Mouse (Mus musculus): Measurements from ENCODE around the gene Impg1. TPM values are rescaled to one million over a fixed set of nuclear protein-coding genes. Genes with fewer than 3 reads are reported as not detected.
A peak's percentile ranks its signal among the peaks of the same experiment; 100 is the strongest.

The Impg1 gene
- polyA plus RNA-seq, 1 experiment from 2014 or later = not detected

- peak; percentile 82 for ATAC-seq (ENCODE audit: low FRiP score, low read depth)
- 36% methylated on average over 11 of the region's 11 CpGs for WGBS
These were observed 158.4 kb downstream of the Impg1 start for GRCm38 (mm10) chr9:80306853-80307252.

GRCm38 (mm10) chr9:80306390-80306789, 158.9 kb downstream of the Impg1 start:
- Histone ChIP-seq H3K9me3 (no peaks in the 10 kb centered on the region), H3K36me3 (no peaks in the 10 kb centered on the region), H3K27ac (replicated peaks) (0 out of 2 replicates have a peak overlapping the region, but pooled peaks have one; percentile 40), H3K9ac (replicated peaks) (no peak overlapping the region), H3K4me3 (no peak overlapping the region), H3K27me3 (no peaks in the 10 kb centered on the region), H3K4me1 (no peaks in the 10 kb centered on the region), H3K4me2 (replicated peaks) (no peak overlapping the region)
- 86% methylated on average over 4 of the region's 4 CpGs for WGBS
- peak; percentile 72 for ATAC-seq (ENCODE audit: low FRiP score, low read depth)

More at GRCm38 (mm10) chr9:80306853-80307252, 158.4 kb downstream of the Impg1 start:
- Histone ChIP-seq H3K9ac (replicated peaks) (no peak overlapping the region), H3K27ac (replicated peaks) (peak overlapping the region; percentile 40; the same call in 1 of the 2 replicates), H3K27me3 (no peaks in the 10 kb centered on the region), H3K4me3 (no peak overlapping the region), H3K9me3 (no peaks in the 10 kb centered on the region), H3K4me1 (no peaks in the 10 kb centered on the region), H3K36me3 (no peaks in the 10 kb centered on the region), H3K4me2 (replicated peaks) (0 out of 2 replicates have a peak overlapping the region, but pooled peaks have one; percentile 4)

- WGBS = 82% methylated on average over 4 of the region's 4 CpGs
- H3K36me3 ChIP-seq = no peaks in the 10 kb centered on the region
- H3K4me3 ChIP-seq = no peak overlapping the region
- ATAC-seq (ENCODE audit: low FRiP score, low read depth) = no peak
- H3K9me3 ChIP-seq = no peaks in the 10 kb centered on the region
- no peak overlapping the region for H3K4me2 ChIP-seq (replicated peaks)
- no peaks in the 10 kb centered on the region for H3K4me1 ChIP-seq
- H3K9ac ChIP-seq (replicated peaks) = no peak overlapping the region
- no peak overlapping the region for H3K27ac ChIP-seq (replicated peaks)
- no peaks in the 10 kb centered on the region for H3K27me3 ChIP-seq
These were observed 161.8 kb downstream of the Impg1 start for GRCm38 (mm10) chr9:80303518-80303917.

- no peak for ATAC-seq (ENCODE audit: low FRiP score, low read depth)
- 93% methylated on average over 9 of the region's 9 CpGs for WGBS
These were observed 166.2 kb downstream of the Impg1 start for GRCm38 (mm10) chr9:80299031-80299430.

GRCm38 (mm10) chr9:80296086-80296485, 169.2 kb downstream of the Impg1 start:
- Histone ChIP-seq H3K36me3 (0 out of 2 replicates have a peak, but pooled peaks cover 5% of the 10 kb centered on the region), H3K27ac (replicated peaks) (no peak overlapping the region), H3K27me3 (no peaks in the 10 kb centered on the region), H3K9ac (replicated peaks) (no peak overlapping the region), H3K4me1 (no peaks in the 10 kb centered on the region), H3K4me2 (replicated peaks) (no peak overlapping the region), H3K9me3 (no peaks in the 10 kb centered on the region), H3K4me3 (no peak overlapping the region)
- ATAC-seq (ENCODE audit: low FRiP score, low read depth) = no peak
- 83% methylated on average over 4 of the region's 4 CpGs for WGBS

More at GRCm38 (mm10) chr9:80299031-80299430, 166.2 kb downstream of the Impg1 start:
- Histone ChIP-seq H3K9ac (replicated peaks) (no peak overlapping the region), H3K36me3 (no peaks in the 10 kb centered on the region), H3K27ac (replicated peaks) (no peak overlapping the region), H3K27me3 (no peaks in the 10 kb centered on the region), H3K4me2 (replicated peaks) (no peak overlapping the region), H3K4me3 (no peak overlapping the region), H3K9me3 (no peaks in the 10 kb centered on the region), H3K4me1 (no peaks in the 10 kb centered on the region)

GRCm38 (mm10) chr9:80293056-80293584, 172.2 kb downstream of the Impg1 start:
- Histone ChIP-seq H3K4me1 (no peaks in the 10 kb centered on the region), H3K4me2 (replicated peaks) (no peak overlapping the region), H3K9ac (replicated peaks) (no peak overlapping the region), H3K9me3 (no peaks in the 10 kb centered on the region), H3K27ac (replicated peaks) (no peak overlapping the region), H3K4me3 (no peak overlapping the region), H3K36me3 (0 out of 2 replicates have a peak, but pooled peaks cover 5% of the 10 kb centered on the region), H3K27me3 (no peaks in the 10 kb centered on the region)
- 67% methylated on average over 2 of the region's 2 CpGs for WGBS
- ATAC-seq (ENCODE audit: low FRiP score, low read depth) = 0 out of 2 replicates have a peak, but pooled peaks have one; percentile 19

- Histone ChIP-seq H3K4me3 (no peak overlapping the region), H3K36me3 (0 out of 2 replicates have a peak, but pooled peaks cover under 1% of the 10 kb centered on the region), H3K9ac (replicated peaks) (no peak overlapping the region), H3K27me3 (no peaks in the 10 kb centered on the region), H3K9me3 (peaks cover 3% of the 10 kb centered on the region; the same call in 1 of the 2 replicates), H3K4me1 (no peaks in the 10 kb centered on the region), H3K4me2 (replicated peaks) (no peak overlapping the region), H3K27ac (replicated peaks) (no peak overlapping the region)
- WGBS = 92% methylated on average over 7 of the region's 7 CpGs
- ATAC-seq (ENCODE audit: low FRiP score, low read depth) = no peak
These were observed 178.4 kb downstream of the Impg1 start for GRCm38 (mm10) chr9:80286845-80287244.

GRCm38 (mm10) chr9:80284539-80285174, 180.6 kb downstream of the Impg1 start:
- Histone ChIP-seq H3K9ac (replicated peaks) (no peak overlapping the region), H3K4me1 (no peaks in the 10 kb centered on the region), H3K27me3 (no peaks in the 10 kb centered on the region), H3K4me2 (replicated peaks) (no peak overlapping the region), H3K27ac (replicated peaks) (no peak overlapping the region), H3K36me3 (no peaks in the 10 kb centered on the region), H3K4me3 (no peak overlapping the region), H3K9me3 (peaks cover 3% of the 10 kb centered on the region; the same call in 1 of the 2 replicates)
- 93% methylated on average over 2 of the region's 2 CpGs for WGBS
- ATAC-seq (ENCODE audit: low FRiP score, low read depth) = no peak

- no peaks in the 10 kb centered on the region for H3K27me3 ChIP-seq
- no peak overlapping the region for H3K4me2 ChIP-seq (replicated peaks)
- H3K9ac ChIP-seq (replicated peaks) = no peak overlapping the region
- ATAC-seq (ENCODE audit: low FRiP score, low read depth) = no peak
- 92% methylated on average over 3 of the region's 3 CpGs for WGBS
- no peaks in the 10 kb centered on the region for H3K36me3 ChIP-seq
- no peak overlapping the region for H3K4me3 ChIP-seq
- H3K9me3 ChIP-seq = peaks cover 3% of the 10 kb centered on the region; the same call in 1 of the 2 replicates
- no peak overlapping the region for H3K27ac ChIP-seq (replicated peaks)
- no peaks in the 10 kb centered on the region for H3K4me1 ChIP-seq
These were observed 182.9 kb downstream of the Impg1 start for GRCm38 (mm10) chr9:80282426-80282825.

- Histone ChIP-seq H3K27ac (replicated peaks) (no peak overlapping the region), H3K9me3 (peaks cover 3% of the 10 kb centered on the region; the same call in 1 of the 2 replicates), H3K4me3 (no peak overlapping the region), H3K9ac (replicated peaks) (no peak overlapping the region), H3K4me1 (no peaks in the 10 kb centered on the region), H3K36me3 (no peaks in the 10 kb centered on the region), H3K27me3 (no peaks in the 10 kb centered on the region), H3K4me2 (replicated peaks) (no peak overlapping the region)
- 96% methylated on average over 1 of the region's 1 CpGs for WGBS
- no peak for ATAC-seq (ENCODE audit: low FRiP score, low read depth)
These were observed 184.6 kb downstream of the Impg1 start for GRCm38 (mm10) chr9:80280724-80281123.

- H3K27ac ChIP-seq (replicated peaks) = no peak overlapping the region
- 0 out of 2 replicates have a peak, but pooled peaks cover 2% of the 10 kb centered on the region for H3K4me1 ChIP-seq
- H3K36me3 ChIP-seq = no peaks in the 10 kb centered on the region
- H3K27me3 ChIP-seq = no peaks in the 10 kb centered on the region
- no peaks in the 10 kb centered on the region for H3K9me3 ChIP-seq
- H3K4me3 ChIP-seq = no peak overlapping the region
- no peak for ATAC-seq (ENCODE audit: low FRiP score, low read depth)
- H3K4me2 ChIP-seq (replicated peaks) = no peak overlapping the region
- no peak overlapping the region for H3K9ac ChIP-seq (replicated peaks)
- WGBS = 75% methylated on average over 6 of the region's 6 CpGs
These were observed 187.5 kb downstream of the Impg1 start for GRCm38 (mm10) chr9:80277770-80278169.

GRCm38 (mm10) chr9:80277157-80277556, 188.1 kb downstream of the Impg1 start:
- H3K36me3 ChIP-seq = no peaks in the 10 kb centered on the region
- no peaks in the 10 kb centered on the region for H3K9me3 ChIP-seq
- H3K27me3 ChIP-seq = no peaks in the 10 kb centered on the region
- H3K27ac ChIP-seq (replicated peaks) = no peak overlapping the region
- H3K4me3 ChIP-seq = no peak overlapping the region
- H3K4me2 ChIP-seq (replicated peaks) = no peak overlapping the region
- ATAC-seq (ENCODE audit: low FRiP score, low read depth) = peak; percentile 42; the same call in 1 of the 2 replicates
- WGBS = 45% methylated on average over 2 of the region's 2 CpGs
- H3K4me1 ChIP-seq = 0 out of 2 replicates have a peak, but pooled peaks cover 5% of the 10 kb centered on the region
- H3K9ac ChIP-seq (replicated peaks) = no peak overlapping the region
